Mouse (Mus musculus): ENCODE results near the gene Arhgap45. TPM values are rescaled to one million over a fixed set of nuclear protein-coding genes. Genes with fewer than 3 reads are reported as not detected.

Gene Arhgap45
- polyA plus RNA-seq, 2 experiments: 3.4 to 12.8 TPM

DNA sequence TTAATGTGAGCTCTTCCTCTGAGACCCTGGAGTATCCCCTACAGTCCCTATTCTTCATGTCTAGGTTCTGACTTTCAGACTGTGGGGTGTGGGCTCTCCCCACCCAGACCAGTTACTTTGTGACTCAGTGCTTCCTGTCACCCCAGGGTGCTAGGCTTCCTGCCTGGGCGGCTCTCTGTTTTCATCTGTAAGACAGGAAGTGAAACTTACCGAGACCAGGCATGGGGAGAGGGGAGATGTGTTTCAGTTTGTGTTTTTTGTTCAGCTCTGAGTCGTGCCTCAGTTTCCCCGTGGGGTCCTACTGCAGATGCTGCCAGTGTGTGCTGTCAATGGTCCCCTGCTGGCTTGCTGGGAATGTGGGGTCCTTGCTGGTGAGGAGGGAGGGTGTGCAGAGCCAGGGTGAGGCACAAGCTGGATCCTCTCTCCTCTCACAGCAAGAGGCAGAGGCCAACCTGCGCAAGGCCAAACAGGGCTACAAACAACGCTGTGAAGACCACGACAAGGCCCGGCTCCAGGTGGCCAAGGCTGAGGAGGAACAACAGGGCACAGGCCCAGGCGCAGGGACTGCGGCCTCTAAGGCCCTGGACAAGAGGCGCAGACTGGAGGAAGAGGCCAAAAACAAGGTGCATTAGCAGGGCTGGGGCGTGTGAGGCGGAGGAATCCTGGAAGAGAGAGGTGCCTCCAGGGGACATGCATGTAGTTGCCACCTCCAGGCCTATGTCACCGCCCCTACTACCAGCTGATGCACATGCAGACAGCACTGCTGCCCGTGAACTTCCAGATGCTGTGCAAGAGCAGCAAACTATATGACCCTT lies 8.0 kb downstream of the Arhgap45 start:
- no peak overlapping the region for H3K9ac ChIP-seq (ENCODE audit: low read depth, low read length, severe bottlenecking)
- H3K4me3 ChIP-seq (replicated peaks; ENCODE audit: low read length): no peak overlapping the region
- no peak overlapping the region for H3K27ac ChIP-seq (replicated peaks; ENCODE audit: low read depth, low read length)
- TF ChIP-seq POLR2A (IDR thresholded peaks at IDR 0.05; ENCODE audit: borderline replicate concordance, extremely low read depth, insufficient read depth, insufficient read length): no peak
- no peak for ATAC-seq (ENCODE audit: low FRiP score, low read depth)
- H3K9me3 ChIP-seq (ENCODE audit: control insufficient read depth, low read length): no peaks in the 10 kb centered on the region
- WGBS: 72% methylated on average over 15 of the region's 15 CpGs
- peaks cover 10% of the 10 kb centered on the region for H3K4me1 ChIP-seq (ENCODE audit: control insufficient read depth, insufficient read depth, low read length)
- H3K27me3 ChIP-seq (ENCODE audit: control insufficient read depth, insufficient read depth, low read length): no peaks in the 10 kb centered on the region
- no peak overlapping the region for H3K4me2 ChIP-seq (replicated peaks; ENCODE audit: low read depth, low read length, severe bottlenecking)
- DNase-seq (ENCODE audit: low spot score): no peak
- no peaks in the 10 kb centered on the region for H3K36me3 ChIP-seq (ENCODE audit: control insufficient read depth, insufficient read depth, low read length)

DNA sequence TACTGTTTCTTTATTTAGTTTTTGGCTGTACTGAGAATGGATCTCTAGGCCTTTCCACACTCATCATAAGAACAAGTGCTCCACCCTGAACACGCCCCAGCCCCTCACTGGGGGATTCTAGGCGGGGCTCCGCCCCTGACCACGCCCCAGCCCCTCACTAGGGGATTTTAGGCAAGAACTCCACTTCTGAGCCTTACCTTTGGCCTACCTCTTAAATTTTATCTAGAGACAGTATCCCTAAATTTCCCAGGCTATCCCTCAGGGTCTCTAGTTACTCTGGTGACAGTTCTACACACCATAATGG lies 8.5 kb downstream of the Arhgap45 start:
- no peak overlapping the region for H3K9ac ChIP-seq (ENCODE audit: low read depth, low read length, severe bottlenecking)
- no peak for TF ChIP-seq POLR2A (IDR thresholded peaks at IDR 0.05; ENCODE audit: borderline replicate concordance, extremely low read depth, insufficient read depth, insufficient read length)
- ATAC-seq (ENCODE audit: low FRiP score, low read depth) (no peak), DNase-seq (ENCODE audit: low spot score) (no peak)
- no peaks in the 10 kb centered on the region for H3K9me3 ChIP-seq (ENCODE audit: control insufficient read depth, low read length)
- no peak overlapping the region for H3K4me2 ChIP-seq (replicated peaks; ENCODE audit: low read depth, low read length, severe bottlenecking)
- 71% methylated on average over 4 of the region's 4 CpGs for WGBS
- no peaks in the 10 kb centered on the region for H3K27me3 ChIP-seq (ENCODE audit: control insufficient read depth, insufficient read depth, low read length)
- no peak overlapping the region for H3K4me3 ChIP-seq (replicated peaks; ENCODE audit: low read length)
- H3K36me3 ChIP-seq (ENCODE audit: control insufficient read depth, insufficient read depth, low read length): no peaks in the 10 kb centered on the region
- peaks cover 4% of the 10 kb centered on the region for H3K4me1 ChIP-seq (ENCODE audit: control insufficient read depth, insufficient read depth, low read length)
- H3K27ac ChIP-seq (replicated peaks; ENCODE audit: low read depth, low read length): no peak overlapping the region

DNA sequence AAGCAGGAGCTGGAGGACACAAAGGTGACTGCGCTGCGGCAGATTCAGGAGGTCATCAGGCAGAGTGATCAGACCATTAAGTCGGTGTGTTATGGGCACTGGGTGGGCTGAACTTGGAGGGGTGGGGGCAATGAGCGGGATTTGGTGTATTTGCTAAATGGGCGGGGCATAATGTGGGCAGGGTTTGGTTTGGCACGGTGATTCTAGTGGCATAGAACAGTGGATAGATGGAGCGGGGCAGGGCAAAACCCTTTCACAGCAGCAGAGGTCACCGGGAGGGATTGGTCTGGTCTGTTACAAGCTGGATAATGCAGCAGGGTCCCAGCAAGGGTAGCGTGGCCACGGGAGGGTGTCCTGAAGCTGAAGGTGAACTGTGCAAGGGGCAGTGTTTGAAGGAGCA lies 9.0 kb downstream of the Arhgap45 start:
- no peak for ATAC-seq (ENCODE audit: low FRiP score, low read depth)
- 72% methylated on average over 10 of the region's 10 CpGs for whole genome bisulfite sequencing
- no peak overlapping the region for H3K4me3 ChIP-seq (replicated peaks; ENCODE audit: low read length)

DNA sequence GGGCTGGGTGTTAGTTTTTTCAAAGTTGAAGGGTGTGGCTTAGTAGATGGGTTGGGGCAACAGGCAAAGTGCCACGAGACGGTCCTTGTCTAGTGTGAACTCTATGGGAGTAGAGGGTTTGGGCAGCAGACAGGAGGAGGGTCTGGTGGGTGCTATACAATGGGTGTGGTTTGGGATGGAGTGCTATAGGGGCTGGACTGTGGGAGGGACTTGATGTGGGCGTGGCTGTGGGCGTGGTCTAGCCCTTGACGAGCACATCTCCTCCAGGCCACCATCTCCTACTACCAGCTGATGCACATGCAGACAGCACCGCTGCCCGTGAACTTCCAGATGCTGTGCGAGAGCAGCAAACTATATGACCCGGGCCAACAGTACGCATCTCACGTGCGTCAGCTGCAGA lies 9.4 kb downstream of the Arhgap45 start:
- Histone ChIP-seq H3K4me3 (replicated peaks; ENCODE audit: low read length) (no peak overlapping the region), H3K27ac (replicated peaks; ENCODE audit: low read depth, low read length) (no peak overlapping the region), H3K4me1 (ENCODE audit: control insufficient read depth, insufficient read depth, low read length) (no peaks in the 10 kb centered on the region), H3K9ac (ENCODE audit: low read depth, low read length, severe bottlenecking) (no peak overlapping the region), H3K4me2 (replicated peaks; ENCODE audit: low read depth, low read length, severe bottlenecking) (no peak overlapping the region), H3K36me3 (ENCODE audit: control insufficient read depth, insufficient read depth, low read length) (no peaks in the 10 kb centered on the region), H3K9me3 (ENCODE audit: control insufficient read depth, low read length) (no peaks in the 10 kb centered on the region), H3K27me3 (ENCODE audit: control insufficient read depth, insufficient read depth, low read length) (no peaks in the 10 kb centered on the region)
- ATAC-seq (ENCODE audit: low FRiP score, low read depth): no peak; the same call in 1 of the 2 replicates
- TF ChIP-seq POLR2A (IDR thresholded peaks at IDR 0.05; ENCODE audit: borderline replicate concordance, extremely low read depth, insufficient read depth, insufficient read length): no peak
- DNase-seq (ENCODE audit: low spot score): no peak
- WGBS: 59% methylated on average over 12 of the region's 12 CpGs

More for the DNA sequence above, 9.0 kb downstream of the Arhgap45 start:
- no peak overlapping the region for H3K4me2 ChIP-seq (replicated peaks; ENCODE audit: low read depth, low read length, severe bottlenecking)
- H3K27ac ChIP-seq (replicated peaks; ENCODE audit: low read depth, low read length): no peak overlapping the region
- H3K27me3 ChIP-seq (ENCODE audit: control insufficient read depth, insufficient read depth, low read length): no peaks in the 10 kb centered on the region
- H3K36me3 ChIP-seq (ENCODE audit: control insufficient read depth, insufficient read depth, low read length): no peaks in the 10 kb centered on the region
- no peak for TF ChIP-seq POLR2A (IDR thresholded peaks at IDR 0.05; ENCODE audit: borderline replicate concordance, extremely low read depth, insufficient read depth, insufficient read length)
- H3K9ac ChIP-seq (ENCODE audit: low read depth, low read length, severe bottlenecking): no peak overlapping the region
- DNase-seq (ENCODE audit: low spot score): no peak
- no peaks in the 10 kb centered on the region for H3K9me3 ChIP-seq (ENCODE audit: control insufficient read depth, low read length)
- H3K4me1 ChIP-seq (ENCODE audit: control insufficient read depth, insufficient read depth, low read length): no peaks in the 10 kb centered on the region

DNA sequence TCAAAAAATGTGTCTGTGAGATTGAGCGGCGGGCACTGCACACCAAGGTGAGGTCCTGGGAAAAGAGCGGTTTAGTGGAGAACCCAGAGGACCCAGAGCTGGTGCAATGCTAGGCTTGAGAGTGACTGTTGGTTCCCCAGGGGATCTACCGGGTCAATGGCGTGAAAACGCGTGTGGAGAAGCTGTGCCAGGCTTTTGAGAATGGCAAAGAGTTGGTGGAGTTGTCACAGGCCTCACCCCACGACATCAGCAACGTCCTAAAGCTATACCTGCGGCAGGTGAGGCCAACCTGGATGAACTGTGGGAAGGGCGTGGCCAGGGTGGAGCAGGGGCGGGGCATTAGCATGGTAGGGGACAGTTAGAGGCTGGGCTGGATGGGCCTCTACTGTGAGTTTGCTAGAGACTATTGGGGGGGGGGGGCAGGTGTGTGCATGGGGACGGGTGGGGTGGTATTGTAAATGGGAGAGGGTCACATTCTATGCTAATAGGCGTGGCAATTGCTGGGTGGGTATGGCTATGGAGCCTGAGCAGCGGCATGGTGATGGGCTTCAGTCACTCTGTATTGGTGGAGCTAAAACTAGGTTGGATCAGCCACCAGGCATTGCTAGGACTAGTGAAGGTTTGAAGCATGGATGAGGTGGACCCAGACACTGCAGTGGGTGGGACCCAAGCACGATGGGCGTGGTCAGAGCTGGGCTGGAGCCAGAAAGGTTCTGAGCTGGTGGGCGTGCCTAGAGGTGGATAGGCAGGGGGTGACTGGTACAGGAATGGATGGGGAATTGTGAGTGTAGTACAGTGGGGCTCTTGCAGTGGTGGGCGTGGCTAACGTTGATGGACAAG lies 11.4 kb downstream of the Arhgap45 start:
- H3K4me3 ChIP-seq (replicated peaks; ENCODE audit: low read length): no peak overlapping the region
- no peak overlapping the region for H3K9ac ChIP-seq (ENCODE audit: low read depth, low read length, severe bottlenecking)
- H3K9me3 ChIP-seq (ENCODE audit: control insufficient read depth, low read length): no peaks in the 10 kb centered on the region
- WGBS: 75% methylated on average over 20 of the region's 20 CpGs
- no peak overlapping the region for H3K4me2 ChIP-seq (replicated peaks; ENCODE audit: low read depth, low read length, severe bottlenecking)
- DNase-seq (ENCODE audit: low spot score): no peak
- TF ChIP-seq POLR2A (IDR thresholded peaks at IDR 0.05; ENCODE audit: borderline replicate concordance, extremely low read depth, insufficient read depth, insufficient read length): no peak
- no peak for ATAC-seq (ENCODE audit: low FRiP score, low read depth)
- no peaks in the 10 kb centered on the region for H3K27me3 ChIP-seq (ENCODE audit: control insufficient read depth, insufficient read depth, low read length)
- H3K4me1 ChIP-seq (ENCODE audit: control insufficient read depth, insufficient read depth, low read length): no peaks in the 10 kb centered on the region
- no peaks in the 10 kb centered on the region for H3K36me3 ChIP-seq (ENCODE audit: control insufficient read depth, insufficient read depth, low read length)
- no peak overlapping the region for H3K27ac ChIP-seq (replicated peaks; ENCODE audit: low read depth, low read length)
